Mouse (Mus musculus) cortical plate, adult 2 months (tissue): ENCODE measurements at regions not wholly inside any gene's neighbourhood (a gene's known extent, or its start where the extent isn't known, plus 50 kb on each side); places are given as distances from the start of the nearest gene placed in this dataset.

Experiments used
- CTCF ChIP-seq: fragments of 200-500 bp; IDR thresholded peaks from 2 replicates; pipeline ENCODE4 v1.5.1; 2011; ENCODE audit warnings: mild to moderate bottlenecking, control low read depth, low read length; ENCODE audit not compliant: insufficient read depth; ENCODE audit errors: extremely low read depth
- POLR2A ChIP-seq: fragments of 200-500 bp; IDR thresholded peaks from 2 replicates; pipeline ENCODE4 v1.6.1; 2011; ENCODE audit warnings: mild to moderate bottlenecking, low read length, control low read depth; ENCODE audit not compliant: insufficient read depth; ENCODE audit errors: extremely low read depth

DNA sequence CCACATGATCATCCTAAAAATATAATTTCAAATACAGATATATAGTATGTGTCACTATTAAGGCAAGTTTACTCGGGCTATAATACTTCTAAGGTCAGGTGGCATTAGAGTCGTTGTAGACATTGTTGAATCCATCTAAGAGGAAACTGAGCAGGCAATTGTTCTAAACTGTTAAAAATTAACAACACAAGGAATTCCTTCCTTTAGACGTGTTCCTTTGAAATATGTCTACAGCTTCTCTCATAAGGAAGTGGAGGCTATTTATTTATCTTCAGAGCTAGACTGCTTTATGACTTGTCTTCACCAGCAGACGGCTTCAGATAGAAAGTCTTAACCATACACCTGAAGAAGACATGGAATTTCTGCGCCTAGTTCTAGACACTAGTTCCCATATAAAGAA lies 744.2 kb upstream of the Cited2 start:
- TF ChIP-seq CTCF (no peak), POLR2A (no peak)
